Mouse (Mus musculus) bone marrow, adult 2 months (tissue): Measurements from ENCODE around the gene Cmbl. TPM values are rescaled to one million over a fixed set of nuclear protein-coding genes. Genes with fewer than 3 reads are reported as not detected.

ENCODE experiments used
- H3K27ac ChIP-seq: fragments of 200-500 bp; 2 replicates; pipeline ENCODE4 v1.5.1; 2012; ENCODE audit warnings: low read depth, mild to moderate bottlenecking, control low read depth, inconsistent platforms, low read length; ENCODE audit not compliant: control insufficient read depth, poor library complexity, insufficient read depth
- H3K4me1 ChIP-seq: fragments of 200-500 bp; 2 replicates; pipeline ENCODE4 v1.6.1; 2011; ENCODE audit warnings: low read length; ENCODE audit not compliant: control insufficient read depth, insufficient read depth
- H3K4me3 ChIP-seq: fragments of 200-500 bp; replicated peaks from 2 replicates; pipeline ENCODE3; 2011; ENCODE audit warnings: mild to moderate bottlenecking, low read depth, low read length, control low read depth; ENCODE audit not compliant: control insufficient read depth
- CTCF ChIP-seq: fragments of 200-500 bp; IDR thresholded peaks from 2 replicates; pipeline ENCODE4 v1.5.1; 2011; ENCODE audit warnings: low read length, control low read depth; ENCODE audit not compliant: control insufficient read depth, insufficient read depth
- POLR2A ChIP-seq: fragments of 200-500 bp; IDR thresholded peaks from 2 replicates; pipeline ENCODE4 v1.6.1; 2011; ENCODE audit warnings: low read depth, mild to moderate bottlenecking, control low read depth, low read length, borderline replicate concordance; ENCODE audit not compliant: control insufficient read depth
- WGBS: fragments of 180-500 bp; shearing (Covaris S2); methylation state at CpG from one replicate; pipeline ENCODE4 v1.1.7; 2018; 5-methylcytosine and 5-hydroxymethylcytosine counted together
- polyA plus RNA-seq: library from polyadenylated mRNA; stranded (reverse); fragments of >200 nt; gene quantifications from 2 replicates; pipeline ENCODE4 v1.2.4, GENCODE M21; 2011; ENCODE audit warnings: low replicate concordance; ENCODE audit not compliant: missing spikeins, insufficient read depth, insufficient read length

The Cmbl gene
- polyA plus RNA-seq, 1 experiment, result 10.2 TPM

- TF ChIP-seq CTCF (no peak), POLR2A (no peak)
- WGBS, result 93% methylated on average over 14 of the region's 14 CpGs
- Histone ChIP-seq H3K4me1 (peaks cover 2% of the 10 kb centered on the region), H3K27ac (no peak overlapping the region), H3K4me3 (no peak overlapping the region)
Observed at GRCm38 (mm10) chr15:31594260-31594659, 29.1 kb downstream of the Cmbl start.

- H3K4me1 ChIP-seq, result peaks cover 2% of the 10 kb centered on the region
- WGBS, result 83% methylated on average over 7 of the region's 7 CpGs
- H3K27ac ChIP-seq, result no peak overlapping the region
- TF ChIP-seq CTCF (no peak), POLR2A (no peak)
- H3K4me3 ChIP-seq, result no peak overlapping the region
Observed at GRCm38 (mm10) chr15:31595651-31596050, 30.5 kb downstream of the Cmbl start.

- H3K27ac ChIP-seq, result no peak overlapping the region
- no peak overlapping the region for H3K4me3 ChIP-seq
- TF ChIP-seq CTCF, result no peak
- no peak for TF ChIP-seq POLR2A
- 19% methylated on average over 4 of the region's 4 CpGs for WGBS
- peaks cover 4% of the 10 kb centered on the region for H3K4me1 ChIP-seq
Observed at GRCm38 (mm10) chr15:31599834-31600233, 34.6 kb downstream of the Cmbl start.

GRCm38 (mm10) chr15:31601279-31601645 is 36.1 kb downstream of the Cmbl start:
- H3K27ac ChIP-seq, result peak overlapping the region; percentile 40
- peaks cover 4% of the 10 kb centered on the region for H3K4me1 ChIP-seq
- no peak for TF ChIP-seq CTCF
- TF ChIP-seq POLR2A, result no peak
- WGBS, result under 1% methylated on average over 33 of the region's 33 CpGs
- H3K4me3 ChIP-seq, result peak overlapping the region; percentile 93

GRCm38 (mm10) chr15:31601646-31602374 is 36.6 kb downstream of the Cmbl start, which contains the start of the genes Cct5 and Fam173b:
TSS of gene Cct5 (minus strand) at chr15:31601804.
TSS of gene Fam173b (plus strand) at chr15:31601852.
- WGBS, result under 1% methylated on average over 63 of the region's 63 CpGs
- Histone ChIP-seq H3K4me1 (peaks cover 4% of the 10 kb centered on the region), H3K4me3 (peak within 1 kb of the TSS; percentile 97), H3K27ac (peak within 1 kb of the TSS; percentile 92)
- TF ChIP-seq POLR2A (peak; percentile 89), CTCF (peak; percentile 5; the same call in 1 of the 2 replicates)

GRCm38 (mm10) chr15:31602426-31602825 is 37.2 kb downstream of the Cmbl start:
- TF ChIP-seq CTCF (peak; percentile 45; the same call in 1 of the 2 replicates), POLR2A (no peak)
- peak overlapping the region; percentile 71 for H3K4me3 ChIP-seq
- peaks cover 4% of the 10 kb centered on the region for H3K4me1 ChIP-seq
- WGBS, result 1% methylated on average over 15 of the region's 15 CpGs
- no peak overlapping the region for H3K27ac ChIP-seq

GRCm38 (mm10) chr15:31603113-31603512 is 37.9 kb downstream of the Cmbl start:
- Histone ChIP-seq H3K4me1 (peaks cover 4% of the 10 kb centered on the region), H3K27ac (no peak overlapping the region), H3K4me3 (no peak overlapping the region)
- TF ChIP-seq CTCF (no peak), POLR2A (no peak)
- WGBS, result 88% methylated on average over 13 of the region's 13 CpGs

GRCm38 (mm10) chr15:31606821-31607220 is 41.6 kb downstream of the Cmbl start:
- TF ChIP-seq CTCF (no peak), POLR2A (no peak)
- H3K27ac ChIP-seq, result no peak overlapping the region
- peaks cover 1% of the 10 kb centered on the region; the same call in 1 of the 2 replicates for H3K4me1 ChIP-seq
- WGBS, result 66% methylated on average over 6 of the region's 6 CpGs
- H3K4me3 ChIP-seq, result no peak overlapping the region

- WGBS, result 87% methylated on average over 3 of the region's 3 CpGs
- no peak overlapping the region for H3K27ac ChIP-seq
- TF ChIP-seq CTCF (peak; percentile 37; the same call in 1 of the 2 replicates), POLR2A (no peak)
- H3K4me1 ChIP-seq, result peaks cover 1% of the 10 kb centered on the region; the same call in 1 of the 2 replicates
- no peak overlapping the region for H3K4me3 ChIP-seq
Observed at GRCm38 (mm10) chr15:31611027-31611426, 45.8 kb downstream of the Cmbl start.
